Mouse (Mus musculus) CH12.LX (cell line): ENCODE results near the gene Prr12. TPM values are rescaled to one million over a fixed set of nuclear protein-coding genes. Genes with fewer than 3 reads are reported as not detected.
A peak's percentile ranks its signal among the peaks of the same experiment; 100 is the strongest.

Experiments used
- DNase-seq: peaks from one replicate; pipeline ENCODE4 v3.0.0-alpha.2; 2013; ENCODE audit errors: extremely low read depth
- H3K27ac ChIP-seq: 2 replicates; pipeline ENCODE4 v1.5.1; 2012; ENCODE audit warnings: low read depth, mild to moderate bottlenecking, control low read depth, moderate library complexity; ENCODE audit not compliant: insufficient read depth
- H3K27me3 ChIP-seq: replicated peaks from 2 replicates; pipeline ENCODE3; 2012; ENCODE audit warnings: inconsistent platforms
- H3K36me3 ChIP-seq, 2 experiments: replicated peaks in 1 of 2; 2 replicates each; pipeline versions ENCODE3 to v1.6.1; 2012; ENCODE audit warnings: inconsistent platforms in 1 of 2, low read length in 1 of 2, mild to moderate bottlenecking in 1 of 2, mixed read lengths in 1 of 2, moderate library complexity in 1 of 2; ENCODE audit not compliant: control insufficient read depth in 1 of 2, insufficient read depth in 1 of 2
- H3K4me1 ChIP-seq, 2 experiments: 2 replicates each; pipeline ENCODE4 v1.6.1; 2012; ENCODE audit warnings: inconsistent platforms in 1 of 2, moderate library complexity in 1 of 2; ENCODE audit not compliant: insufficient read depth in 2 of 2, control insufficient read depth in 1 of 2
- H3K4me2 ChIP-seq: 2 replicates; pipeline ENCODE4 v1.6.1; 2012; ENCODE audit warnings: low read depth, mild to moderate bottlenecking, control low read depth; ENCODE audit not compliant: poor library complexity, insufficient read depth, severe bottlenecking
- H3K4me3 ChIP-seq, 3 experiments: fragments of 150-350 bp in 1 of 3; sonication (generic) in 1 of 3; replicated peaks in 1 of 3; 2 replicates each; pipeline versions ENCODE3 to v1.5.1; 2011 to 2012; ENCODE audit warnings: low read depth in 2 of 3, low read length in 2 of 3, mild to moderate bottlenecking in 2 of 3, moderate library complexity in 2 of 3, control low read depth in 1 of 3, improper control_type of control experiment in 1 of 3, inconsistent platforms in 1 of 3, mixed read lengths in 1 of 3; ENCODE audit not compliant: poor library complexity in 1 of 3
- H3K79me2 ChIP-seq: replicated peaks from 2 replicates; pipeline ENCODE4 v1.6.1; 2012; ENCODE audit warnings: mild to moderate bottlenecking, moderate library complexity; ENCODE audit not compliant: control insufficient read depth, poor library complexity, insufficient read depth, severe bottlenecking; ENCODE audit errors: extremely low read depth
- H3K9ac ChIP-seq: 2 replicates; pipeline ENCODE4 v1.6.1; 2012; ENCODE audit warnings: low read depth, mild to moderate bottlenecking, control low read depth, moderate library complexity; ENCODE audit not compliant: insufficient read depth
- H3K9me3 ChIP-seq: replicated peaks from 2 replicates; pipeline ENCODE3; 2012; ENCODE audit warnings: low read length, inconsistent platforms, mixed read lengths
- CHD1 ChIP-seq: IDR thresholded peaks from 2 replicates; pipeline ENCODE4 v1.6.1; 2012; ENCODE audit warnings: low read depth, low read length, improper control_type of control experiment, inconsistent platforms
- CHD2 ChIP-seq: IDR thresholded peaks from 2 replicates; pipeline ENCODE4 v1.6.1; 2011; ENCODE audit warnings: low read length, improper control_type of control experiment
- E2F4 ChIP-seq: IDR thresholded peaks from 2 replicates; pipeline ENCODE4 v1.6.1; 2011; ENCODE audit warnings: low read depth, low read length, improper control_type of control experiment; ENCODE audit not compliant: insufficient replicate concordance
- ELF1 ChIP-seq: IDR thresholded peaks from 2 replicates; pipeline ENCODE4 v1.6.1; 2014; ENCODE audit warnings: low read depth, mild to moderate bottlenecking, inconsistent platforms, low read length, improper control_type of control experiment
- EP300 ChIP-seq: IDR thresholded peaks from 2 replicates; pipeline ENCODE4 v1.6.1; 2011; ENCODE audit warnings: low read length, improper control_type of control experiment
- HCFC1 ChIP-seq: IDR thresholded peaks from 2 replicates; pipeline ENCODE4 v1.6.1; 2012; ENCODE audit warnings: low read depth, mild to moderate bottlenecking, inconsistent platforms, low read length, improper control_type of control experiment
- IRF4 ChIP-seq: IDR thresholded peaks from 2 replicates; pipeline ENCODE4 v1.6.1; 2014; ENCODE audit warnings: low read depth, mild to moderate bottlenecking, inconsistent platforms, low read length, improper control_type of control experiment
- MAX ChIP-seq: IDR thresholded peaks from 2 replicates; pipeline ENCODE4 v1.6.1; 2011; ENCODE audit warnings: low read length, improper control_type of control experiment
- MEF2A ChIP-seq: IDR thresholded peaks from 2 replicates; pipeline ENCODE4 v1.6.1; 2014; ENCODE audit warnings: low read depth, mild to moderate bottlenecking, inconsistent platforms, low read length, improper control_type of control experiment, borderline replicate concordance
- MYC ChIP-seq: IDR thresholded peaks from 2 replicates; pipeline ENCODE4 v1.6.1; 2011; ENCODE audit warnings: low read depth, mild to moderate bottlenecking, improper control_type of control experiment, low read length
- POLR2A ChIP-seq: IDR thresholded peaks from 2 replicates; pipeline ENCODE4 v1.6.1; 2011; ENCODE audit warnings: low read depth, mild to moderate bottlenecking, improper control_type of control experiment, low read length
- SIN3A ChIP-seq: IDR thresholded peaks from 2 replicates; pipeline ENCODE4 v1.6.1; 2012; ENCODE audit warnings: low read length, improper control_type of control experiment, inconsistent platforms
- TCF12 ChIP-seq: IDR thresholded peaks from 2 replicates; pipeline ENCODE4 v1.6.1; 2014; ENCODE audit warnings: low read depth, mild to moderate bottlenecking, inconsistent platforms, low read length, improper control_type of control experiment
- ZKSCAN1 ChIP-seq: IDR thresholded peaks from 2 replicates; pipeline ENCODE4 v1.6.1; 2012; ENCODE audit warnings: low read depth, inconsistent platforms, low read length, improper control_type of control experiment, borderline replicate concordance
- dilution Hi-C: fragments of 300-500 bp; cut with MboI; formaldehyde crosslinking; loops from 2 replicates; pipeline ENCODE4 v1.14.3; 2020; ENCODE audit warnings: low sequenced_read_pairs; ENCODE audit not compliant: extremely low pct_unique_long_range_greater_than_20kb, extremely low pct_ligation_motif_present
- in situ Hi-C: fragments of 300-500 bp; cut with MboI; formaldehyde crosslinking; loops from 3 replicates; pipeline ENCODE4 v1.14.3; 2019; ENCODE audit warnings: low sequenced_read_pairs, low pct_ligation_motif_present, low pct_unique_long_range_greater_than_20kb, mixed read lengths
- polyA plus RNA-seq: library from polyadenylated mRNA; unstranded; fragments of >175 nt; gene quantifications from 2 replicates; pipeline ENCODE4 v1.2.1, GENCODE M21; 2012; ENCODE audit warnings: low read depth; ENCODE audit not compliant: insufficient read length
- total RNA-seq, 2 experiments: library from RNA; depleted of rRNA; stranded (reverse); fragments of 300-350 nt in 1 of 2; fragments of >200 nt in 1 of 2; gene quantifications; 2 replicates each; pipeline ENCODE4 v1.2.3; 2012 to 2014

The Prr12 gene
- total and polyA plus RNA-seq, 3 experiments: 1.2 to 20.5 (median 6.5) TPM

DNA sequence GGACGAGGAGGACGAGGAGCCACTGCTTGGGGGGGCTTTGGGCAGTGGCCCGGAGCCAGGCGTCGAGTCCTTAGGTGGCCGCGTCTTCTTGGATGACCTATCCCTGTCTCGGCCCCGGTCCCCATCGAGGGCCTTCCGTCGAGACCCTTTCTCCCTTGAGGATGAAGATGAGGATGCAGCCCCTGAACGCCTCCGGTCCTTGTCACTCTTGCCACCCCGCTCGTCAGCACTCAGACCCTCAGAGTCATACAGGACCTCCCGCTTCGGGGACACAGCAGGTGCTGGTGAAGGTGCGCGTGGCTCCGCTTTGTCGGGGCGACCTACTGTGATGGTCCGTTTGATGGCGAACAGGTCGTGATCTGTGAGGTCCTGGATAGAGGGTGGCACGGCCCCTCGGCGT is 45.5 kb downstream of the Prr12 start:
- Histone ChIP-seq H3K79me2 (no peaks in the 10 kb centered on the region), H3K4me3 (no peak overlapping the region), H3K36me3 (peaks cover 88 to 94% of the 10 kb centered on the region in 2 experiments), H3K4me2 (no peak overlapping the region)
- TF ChIP-seq E2F4: no peak
- TF ChIP-seq MAX: no peak
- no peak for TF ChIP-seq MEF2A
- no peak for TF ChIP-seq POLR2A
- TF ChIP-seq, all 38 proteins: peak for 0
- no peaks in the 10 kb centered on the region for H3K9me3 ChIP-seq
- H3K9ac ChIP-seq: no peak overlapping the region
- DNase-seq: no peak
- H3K27me3 ChIP-seq: no peaks in the 10 kb centered on the region
- no peak overlapping the region for H3K27ac ChIP-seq
- no peaks in the 10 kb centered on the region; a peak in 1 of 4 replicates for H3K4me1 ChIP-seq
- in situ Hi-C loops (no loop called here), dilution Hi-C loops (no loop called here)

DNA sequence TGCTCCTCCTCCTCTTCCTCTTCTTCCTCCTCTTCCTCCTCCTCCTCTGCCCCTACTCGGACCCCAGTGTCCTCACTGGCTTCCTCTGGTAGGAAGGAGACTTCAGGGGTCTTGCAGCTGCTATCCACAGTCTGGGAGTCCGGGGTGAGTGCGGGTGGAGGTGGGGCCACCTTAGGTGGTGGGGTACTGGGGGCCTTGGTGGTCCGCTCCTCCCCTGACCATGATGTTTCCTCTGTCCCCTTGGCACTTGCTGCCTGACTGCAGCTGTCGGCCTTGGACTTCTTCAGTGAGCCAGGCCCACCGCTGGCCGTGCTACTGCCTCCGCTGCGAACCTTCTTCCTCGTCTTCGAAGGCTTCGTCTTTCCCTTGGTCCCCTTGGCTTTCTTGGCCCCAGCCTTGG is 46.2 kb downstream of the Prr12 start:
- H3K27me3 ChIP-seq: no peaks in the 10 kb centered on the region
- no peak overlapping the region for H3K4me2 ChIP-seq
- in situ Hi-C loops: no loop called here
- no peak overlapping the region for H3K9ac ChIP-seq
- no peak overlapping the region for H3K27ac ChIP-seq
- DNase-seq: no peak
- TF ChIP-seq MYC (no peak), CHD2 (no peak), POLR2A (no peak), TCF12 (no peak), E2F4 (no peak)
- H3K4me3 ChIP-seq: no peak overlapping the region
- H3K36me3 ChIP-seq: peaks cover 88 to 94% of the 10 kb centered on the region in 2 experiments
- H3K79me2 ChIP-seq: 0 out of 2 replicates have a peak, but pooled peaks cover 5% of the 10 kb centered on the region
- dilution Hi-C loops: no loop called here
- H3K9me3 ChIP-seq: no peaks in the 10 kb centered on the region
- H3K4me1 ChIP-seq: no peaks in the 10 kb centered on the region; a peak in 1 of 4 replicates

DNA sequence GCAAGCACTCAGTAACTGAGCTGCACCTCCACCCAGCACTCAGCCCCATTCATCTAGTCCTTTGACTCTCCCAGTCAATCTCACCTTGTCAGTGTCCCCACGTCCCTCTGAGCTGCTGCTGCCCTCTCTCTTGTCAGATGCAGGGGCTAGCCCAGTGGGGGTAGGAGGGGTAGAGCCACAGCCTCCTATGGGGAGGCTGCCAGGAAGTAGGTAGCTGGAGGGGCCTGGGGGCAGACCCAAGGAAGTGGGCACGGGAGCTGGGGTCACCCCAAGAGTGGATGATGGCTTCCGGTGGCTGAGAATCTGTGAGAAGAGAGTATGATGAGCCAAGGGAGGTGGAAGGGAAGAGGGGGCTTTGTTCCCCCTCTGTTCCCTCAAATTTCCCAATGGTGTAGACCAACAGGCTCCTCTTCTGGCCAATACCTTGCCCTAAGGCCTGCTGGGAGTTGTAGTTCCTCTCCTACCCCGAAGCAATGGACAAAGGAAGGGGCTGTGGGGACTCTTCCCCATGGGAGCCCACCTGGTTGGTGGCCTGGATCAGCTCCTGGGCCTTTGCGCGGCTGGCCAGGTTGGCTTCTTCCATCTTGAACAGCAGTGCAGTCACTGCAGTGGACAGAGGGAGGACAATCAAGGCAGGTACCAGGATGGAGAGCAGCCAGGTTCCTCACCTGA is 47.2 kb downstream of the Prr12 start:
- H3K4me3 ChIP-seq: no peak overlapping the region
- in situ Hi-C loops (no loop called here), dilution Hi-C loops (no loop called here)
- H3K36me3 ChIP-seq: peaks cover 92 to 96% of the 10 kb centered on the region in 2 experiments
- H3K27me3 ChIP-seq: no peaks in the 10 kb centered on the region
- H3K9me3 ChIP-seq: no peaks in the 10 kb centered on the region
- H3K4me2 ChIP-seq: no peak overlapping the region
- H3K4me1 ChIP-seq: peaks cover 0 to 3% of the 10 kb centered on the region in 2 experiments; a peak in 1 of 4 replicates
- no peak overlapping the region for H3K9ac ChIP-seq
- TF ChIP-seq IRF4 (no peak), HCFC1 (peak; percentile 58), ELF1 (no peak), CHD1 (no peak), SIN3A (no peak), MEF2A (no peak), ZKSCAN1 (no peak), EP300 (no peak)
- no peak overlapping the region for H3K27ac ChIP-seq
- DNase-seq: no peak
- 0 out of 2 replicates have a peak, but pooled peaks cover 5% of the 10 kb centered on the region for H3K79me2 ChIP-seq
